Comparison of ENCODE assay signal across 8 mouse cellular contexts in the genomic region with DNA sequence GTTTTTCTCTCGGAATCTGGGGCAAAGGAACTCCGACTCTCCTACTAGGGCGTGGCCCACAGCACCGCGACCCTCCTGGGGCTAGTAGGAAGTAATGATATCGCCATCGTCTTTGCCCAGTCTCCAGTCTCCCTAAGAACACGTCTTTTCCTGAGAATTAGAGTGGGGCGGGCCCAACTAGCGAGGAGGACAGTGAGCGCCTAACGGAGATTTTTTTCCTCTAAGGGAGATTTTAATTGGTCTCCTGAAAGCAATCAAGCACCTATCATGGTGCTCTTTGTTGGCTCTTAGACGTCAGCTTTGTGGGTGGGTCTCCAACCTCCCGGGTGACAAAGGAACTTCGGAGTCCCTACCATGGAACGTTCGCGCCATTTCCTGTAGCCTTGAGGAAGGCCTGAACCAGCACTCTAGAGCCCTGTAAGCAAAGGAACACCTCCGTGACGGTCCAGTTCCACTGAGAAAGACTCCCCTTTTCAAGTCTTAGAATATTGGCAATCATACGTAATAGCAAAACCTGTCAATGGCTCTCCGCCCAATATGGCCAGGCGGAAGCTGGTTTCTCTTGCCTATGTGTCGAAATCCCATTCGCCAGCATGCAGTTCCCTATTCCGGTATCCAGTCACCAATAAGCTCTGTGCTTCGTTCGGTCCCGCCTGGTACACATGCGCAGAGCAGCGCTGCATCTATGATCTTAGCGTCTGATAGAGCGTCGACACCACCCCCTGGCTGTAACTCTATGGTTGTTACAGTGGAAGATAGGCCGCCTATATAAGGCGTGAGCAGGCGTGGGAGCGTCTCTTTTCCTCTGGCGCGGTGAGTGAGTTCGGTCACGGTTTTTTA. TPM values are rescaled to one million over a fixed set of nuclear protein-coding genes. Genes with fewer than 3 reads are reported as not detected.
A peak's percentile ranks its signal among the peaks of the same experiment; 100 is the strongest.
DNase-seq lines count a peak whose midpoint lies in the region; ATAC-seq and TF ChIP-seq lines count a peak whose summit lies in the region.

Gene Rpl10, plus strand, starts transcription at position 751 of the 840 bp plus-strand sequence.

- peak within 1 kb of the TSS; percentile 85 for H3K9ac ChIP-seq in heart, embryonic 11.5 days (ENCODE audit: low read depth, low read length)
- peak within 1 kb of the TSS; percentile 86 for H3K9ac ChIP-seq in kidney, embryonic 16.5 days (replicated peaks; ENCODE audit: low read length)
- peak within 1 kb of the TSS; percentile 92 for H3K9ac ChIP-seq in liver, adult 2 months (ENCODE audit: low read depth, low read length)

- TF ChIP-seq POLR2A in brain, embryonic 14.5 days (IDR thresholded peaks at IDR 0.05; ENCODE audit: borderline replicate concordance, extremely low read depth, insufficient read depth, insufficient read length, poor library complexity, severe bottlenecking) = peak; percentile 82; the same call in 1 of the 2 replicates
- TF ChIP-seq POLR2A in liver, adult 2 months (IDR thresholded peaks at IDR 0.05; ENCODE audit: extremely low read depth, insufficient read depth, low read length) = peak; percentile 84
- TF ChIP-seq POLR2A in myocyte (IDR thresholded peaks at IDR 0.05; ENCODE audit: insufficient read length, low read depth) = peak; percentile 82

- peak within 1 kb of the TSS; percentile 65 for H3K4me2 ChIP-seq in heart, embryonic 11.5 days
- peak within 1 kb of the TSS; percentile 57 for H3K4me2 ChIP-seq in kidney, embryonic 16.5 days (replicated peaks; ENCODE audit: low read depth, low read length)
- peak within 1 kb of the TSS; percentile 72 for H3K4me2 ChIP-seq in myocyte (ENCODE audit: low read depth)

- peak within 1 kb of the TSS; percentile 93 for H3K27ac ChIP-seq in heart, embryonic 11.5 days (ENCODE audit: low read depth, low read length)
- H3K27ac ChIP-seq in kidney, embryonic 16.5 days (ENCODE audit: low read length) = peak within 1 kb of the TSS; percentile 95
- peak within 1 kb of the TSS; percentile 99 for H3K27ac ChIP-seq in liver, adult 2 months (replicated peaks; ENCODE audit: insufficient read depth, low read depth, low read length)

- 18% methylated on average over 42 of the region's 42 CpGs for WGBS in heart, embryonic 11.5 days (ENCODE audit: insufficient replicate concordance)
- 24% methylated on average over 42 of the region's 42 CpGs for WGBS in kidney, embryonic 16.5 days
- under 1% methylated on average over 42 of the region's 42 CpGs for WGBS in liver, adult 2 months

- DNase-seq in B cell, adult 2 months = peak; percentile 92 to 93
- peak; percentile 99 for DNase-seq in brain, embryonic 14.5 days (ENCODE audit: low read depth)
- peak; percentile 94 for DNase-seq in liver, adult 2 months (ENCODE audit: extremely low read depth, low read depth, low spot score)
- DNase-seq in splenic B cell, adult 2 months (ENCODE audit: low read depth, low spot score) = peak; percentile 98

- no peak for TF ChIP-seq CTCF in brain, embryonic 14.5 days (IDR thresholded peaks at IDR 0.05; ENCODE audit: borderline replicate concordance, extremely low read depth, insufficient read depth, insufficient read length)
- 0 out of 2 replicates have a peak, but pooled peaks have one; percentile 1 for TF ChIP-seq CTCF in liver, adult 2 months (IDR thresholded peaks at IDR 0.05; ENCODE audit: low read depth, low read length)

- H3K9me3 ChIP-seq in erythroblast, embryonic 14.5 days (ENCODE audit: control insufficient read depth, low read length) = peaks cover 6% of the 10 kb centered on the region; the same call in 1 of the 2 replicates
- H3K9me3 ChIP-seq in heart, embryonic 11.5 days (replicated peaks; ENCODE audit: control insufficient read depth, low read length) = no peaks in the 10 kb centered on the region
- no peaks in the 10 kb centered on the region for H3K9me3 ChIP-seq in kidney, embryonic 16.5 days (ENCODE audit: low read length)

- H3K27me3 ChIP-seq in erythroblast, embryonic 14.5 days (ENCODE audit: control insufficient read depth) = no peaks in the 10 kb centered on the region; the same call in 1 of the 2 replicates
- H3K27me3 ChIP-seq in heart, embryonic 11.5 days (ENCODE audit: control insufficient read depth, insufficient read depth, low read length) = no peaks in the 10 kb centered on the region
- no peaks in the 10 kb centered on the region for H3K27me3 ChIP-seq in kidney, embryonic 16.5 days (ENCODE audit: insufficient read depth, low read length)
- no peaks in the 10 kb centered on the region for H3K27me3 ChIP-seq in liver, adult 2 months (ENCODE audit: control insufficient read depth, insufficient read depth, low read length)
- H3K27me3 ChIP-seq in myocyte (ENCODE audit: control insufficient read depth, insufficient read depth, insufficient read length) = no peaks in the 10 kb centered on the region
- no peaks in the 10 kb centered on the region for H3K27me3 ChIP-seq in splenic B cell, adult 2 months (ENCODE audit: control insufficient read depth, insufficient read depth, low read length, poor library complexity, severe bottlenecking)

- H3K36me3 ChIP-seq in erythroblast, embryonic 14.5 days (ENCODE audit: control insufficient read depth) = peaks cover 34% of the 10 kb centered on the region
- H3K36me3 ChIP-seq in heart, embryonic 11.5 days (ENCODE audit: control insufficient read depth, insufficient read depth, low read length) = no peaks in the 10 kb centered on the region
- 0 out of 2 replicates have a peak, but pooled peaks cover 5% of the 10 kb centered on the region for H3K36me3 ChIP-seq in kidney, embryonic 16.5 days (ENCODE audit: insufficient read depth, low read length)
- peaks cover 14% of the 10 kb centered on the region for H3K36me3 ChIP-seq in liver, adult 2 months (ENCODE audit: control insufficient read depth, insufficient read depth, low read length)
- H3K36me3 ChIP-seq in myocyte (ENCODE audit: control insufficient read depth, insufficient read depth) = no peaks in the 10 kb centered on the region
- 0 out of 2 replicates have a peak, but pooled peaks cover 1% of the 10 kb centered on the region for H3K36me3 ChIP-seq in splenic B cell, adult 2 months (ENCODE audit: control insufficient read depth, insufficient read depth, low read length, poor library complexity, severe bottlenecking)

- ATAC-seq in heart, embryonic 11.5 days (replicated peaks; ENCODE audit: insufficient number of reproducible peaks, low FRiP score, low TSS enrichment) = peak; percentile 95
- peak; percentile 95 for ATAC-seq in kidney, embryonic 16.5 days (ENCODE audit: low FRiP score, low TSS enrichment)

- peak within 1 kb of the TSS; percentile 25 for H3ac ChIP-seq in myocyte (ENCODE audit: control insufficient read depth, insufficient read length)

- no peaks in the 10 kb centered on the region for H3K79me2 ChIP-seq in liver, adult 2 months (ENCODE audit: control insufficient read depth, insufficient read depth, low read length)
- H3K79me2 ChIP-seq in myocyte (ENCODE audit: control insufficient read depth, insufficient read depth) = peaks cover 20% of the 10 kb centered on the region

- H3K4me1 ChIP-seq in erythroblast, embryonic 14.5 days (ENCODE audit: control insufficient read depth) = peaks cover 36% of the 10 kb centered on the region
- H3K4me1 ChIP-seq in heart, embryonic 11.5 days (ENCODE audit: control insufficient read depth, insufficient read depth, low read length) = no peaks in the 10 kb centered on the region
- H3K4me1 ChIP-seq in kidney, embryonic 16.5 days (ENCODE audit: insufficient read depth, low read length) = peaks cover 3% of the 10 kb centered on the region; the same call in 1 of the 2 replicates
- H3K4me1 ChIP-seq in liver, adult 2 months (ENCODE audit: control insufficient read depth, insufficient read depth, low read length) = peaks cover 3% of the 10 kb centered on the region; the same call in 1 of the 2 replicates

- H3K4me3 ChIP-seq in erythroblast, embryonic 14.5 days (replicated peaks) = peak within 1 kb of the TSS; percentile 76
- peak within 1 kb of the TSS; percentile 60 for H3K4me3 ChIP-seq in heart, embryonic 11.5 days (ENCODE audit: low read depth, low read length)
- H3K4me3 ChIP-seq in kidney, embryonic 16.5 days (ENCODE audit: low read length) = peak within 1 kb of the TSS; percentile 60
- H3K4me3 ChIP-seq in liver, adult 2 months (ENCODE audit: insufficient read depth, low read depth, low read length) = peak within 1 kb of the TSS; percentile 98
- peak within 1 kb of the TSS; percentile 88 for H3K4me3 ChIP-seq in myocyte

TF ChIP-seq in myocyte, 11 proteins besides CTCF, POLR2A, EP300 and RAD21:
- TF ChIP-seq MYOD1 (IDR thresholded peaks at IDR 0.05; ENCODE audit: control insufficient read depth in 1 of 3, insufficient read length in 2 of 3, low read depth in 2 of 3) (no peak), USF1 (IDR thresholded peaks at IDR 0.05; ENCODE audit: low read depth) (no peak), MAX (IDR thresholded peaks at IDR 0.05; ENCODE audit: low read depth) (no peak), SRF (IDR thresholded peaks at IDR 0.05; ENCODE audit: control insufficient read depth, insufficient read length, low read depth) (peak; percentile 97), TCF3 (IDR thresholded peaks at IDR 0.05; ENCODE audit: insufficient read length, low read depth) (no peak), POLR2AphosphoS2 (IDR thresholded peaks at IDR 0.05; ENCODE audit: insufficient read length, low read depth) (peak; percentile 92)

RNA-seq across cellular contexts. Expression of gene Rpl10, which starts in this region (rescaled TPM):
- 1,601 and 1,926 TPM in 2 replicates for polyA plus RNA-seq in brain, embryonic 14.5 days (2012; rRNA removed)
- 129 and 134 TPM in 2 replicates for polyA plus RNA-seq in erythroblast, embryonic 14.5 days (2012)
- polyA plus RNA-seq in heart, embryonic 11.5 days (2014; fragmentation: Nextera tagmentation; extraction: Ambion mirVana) = 532 and 534 TPM in 2 replicates
- 610 and 782 TPM in 2 replicates for polyA plus RNA-seq in kidney, embryonic 16.5 days (2015; fragmentation: Nextera tagmentation; extraction: Ambion mirVana)
- total RNA-seq in liver, adult 2 months (2014; rRNA removed) = 1,181 and 1,274 TPM in 2 replicates
- polyA plus RNA-seq in liver, adult 2 months (2012; rRNA removed) = 968 and 1,030 TPM in 2 replicates
- 2,470 TPM for polyA plus RNA-seq in myocyte (2012; fragmentation: generic; extraction: Trizol)

Comparison
In these comparisons a context has a peak if more than half of its experiments do, and no peak if none do; other contexts are left out.
1. Peak in every context shown above with its lines: DNase-seq, ATAC-seq, H3K4me3 ChIP-seq and H3K27ac ChIP-seq.